Mouse (Mus musculus) midbrain, embryonic 16.5 days (tissue): ENCODE results near the gene Txlnb. TPM values are rescaled to one million over a fixed set of nuclear protein-coding genes. Genes with fewer than 3 reads are reported as not detected.

Experiments used
- ATAC-seq: fragments of 200-750 bp; cut with Nextera tagmentation; 2 replicates; pipeline ENCODE4 v1.8.0; 2017; ENCODE audit warnings: moderate TSS enrichment
- H3K27ac ChIP-seq: fragments of 300-500 bp; sonication (generic); 2 replicates; pipeline ENCODE4 v1.5.1; 2014; ENCODE audit warnings: mild to moderate bottlenecking, low read length, mixed read lengths
- H3K27me3 ChIP-seq: fragments of 300-500 bp; sonication (generic); 2 replicates; pipeline ENCODE4 v1.6.1; 2014; ENCODE audit warnings: low read depth, low read length, mixed read lengths; ENCODE audit not compliant: control insufficient read depth, insufficient read depth
- H3K36me3 ChIP-seq: fragments of 300-500 bp; sonication (generic); 2 replicates; pipeline ENCODE4 v1.6.1; 2014; ENCODE audit warnings: mild to moderate bottlenecking, low read length, moderate library complexity, mixed read lengths; ENCODE audit not compliant: control insufficient read depth, insufficient read depth
- H3K4me1 ChIP-seq: fragments of 300-500 bp; sonication (generic); 2 replicates; pipeline ENCODE4 v1.6.1; 2014; ENCODE audit warnings: mild to moderate bottlenecking, low read length, mixed read lengths; ENCODE audit not compliant: control insufficient read depth, insufficient read depth
- H3K4me2 ChIP-seq: fragments of 300-500 bp; sonication (generic); 2 replicates; pipeline ENCODE4 v1.6.1; 2014; ENCODE audit warnings: mild to moderate bottlenecking, low read length, mixed read lengths
- H3K4me3 ChIP-seq: fragments of 300-500 bp; sonication (generic); 2 replicates; pipeline ENCODE4 v1.5.1; 2014; ENCODE audit warnings: low read depth, mild to moderate bottlenecking, low read length, moderate library complexity, mixed read lengths
- H3K9ac ChIP-seq: fragments of 300-500 bp; sonication (generic); 2 replicates; pipeline ENCODE4 v1.6.1; 2014; ENCODE audit warnings: low read depth, low read length, mixed read lengths
- H3K9me3 ChIP-seq: fragments of 300-500 bp; sonication (generic); replicated peaks from 2 replicates; pipeline ENCODE4 v1.6.1; 2014; ENCODE audit warnings: mild to moderate bottlenecking, low read length, mixed read lengths; ENCODE audit not compliant: control insufficient read depth, poor library complexity, severe bottlenecking
- WGBS: fragments of 180-500 bp; shearing (Covaris S2); extraction: QIAGEN DNeasy Blood & Tissue Kit; methylation state at CpG from one replicate; pipeline ENCODE4 v1.1.7; 2014; 5-methylcytosine and 5-hydroxymethylcytosine counted together
- polyA plus RNA-seq: library from polyadenylated mRNA; unstranded; fragments of >200 nt; fragmentation: Nextera tagmentation; extraction: Ambion mirVana; gene quantifications from 2 replicates; pipeline ENCODE4 v1.2.1, GENCODE M21; 2015

Txlnb gene
- polyA plus RNA-seq, 1 experiment from 2014 or later, result 1.6 TPM

GRCm38 (mm10) chr10:17836275-17836674 is 40.2 kb downstream of the Txlnb start:
- peaks cover 1% of the 10 kb centered on the region; the same call in 1 of the 2 replicates for H3K4me1 ChIP-seq
- no peaks in the 10 kb centered on the region for H3K27me3 ChIP-seq
- H3K36me3 ChIP-seq, result no peaks in the 10 kb centered on the region
- no peak overlapping the region for H3K9ac ChIP-seq
- H3K9me3 ChIP-seq, result no peaks in the 10 kb centered on the region
- H3K27ac ChIP-seq, result no peak overlapping the region
- no peak overlapping the region for H3K4me2 ChIP-seq
- 100% methylated on average over 1 of the region's 1 CpGs for WGBS
- H3K4me3 ChIP-seq, result no peak overlapping the region
- no peak for ATAC-seq

- Histone ChIP-seq H3K27me3 (no peaks in the 10 kb centered on the region), H3K27ac (no peak overlapping the region), H3K4me2 (no peak overlapping the region), H3K9ac (no peak overlapping the region), H3K36me3 (no peaks in the 10 kb centered on the region), H3K4me3 (no peak overlapping the region), H3K4me1 (no peaks in the 10 kb centered on the region), H3K9me3 (peaks cover 2% of the 10 kb centered on the region; the same call in 1 of the 2 replicates)
- WGBS, result 90% methylated on average over 3 of the region's 3 CpGs
- no peak for ATAC-seq
Observed at GRCm38 (mm10) chr10:17842030-17842429, 46.0 kb downstream of the Txlnb start.

GRCm38 (mm10) chr10:17844781-17845537 is 48.9 kb downstream of the Txlnb start:
- no peak overlapping the region for H3K9ac ChIP-seq
- no peak for ATAC-seq
- H3K9me3 ChIP-seq, result peaks cover 6% of the 10 kb centered on the region; the same call in 1 of the 2 replicates
- no peaks in the 10 kb centered on the region for H3K27me3 ChIP-seq
- no peak overlapping the region for H3K27ac ChIP-seq
- H3K4me3 ChIP-seq, result no peak overlapping the region
- no peaks in the 10 kb centered on the region for H3K4me1 ChIP-seq
- H3K36me3 ChIP-seq, result no peaks in the 10 kb centered on the region
- no peak overlapping the region for H3K4me2 ChIP-seq
- WGBS, result 61% methylated on average over 4 of the region's 4 CpGs

DNA sequence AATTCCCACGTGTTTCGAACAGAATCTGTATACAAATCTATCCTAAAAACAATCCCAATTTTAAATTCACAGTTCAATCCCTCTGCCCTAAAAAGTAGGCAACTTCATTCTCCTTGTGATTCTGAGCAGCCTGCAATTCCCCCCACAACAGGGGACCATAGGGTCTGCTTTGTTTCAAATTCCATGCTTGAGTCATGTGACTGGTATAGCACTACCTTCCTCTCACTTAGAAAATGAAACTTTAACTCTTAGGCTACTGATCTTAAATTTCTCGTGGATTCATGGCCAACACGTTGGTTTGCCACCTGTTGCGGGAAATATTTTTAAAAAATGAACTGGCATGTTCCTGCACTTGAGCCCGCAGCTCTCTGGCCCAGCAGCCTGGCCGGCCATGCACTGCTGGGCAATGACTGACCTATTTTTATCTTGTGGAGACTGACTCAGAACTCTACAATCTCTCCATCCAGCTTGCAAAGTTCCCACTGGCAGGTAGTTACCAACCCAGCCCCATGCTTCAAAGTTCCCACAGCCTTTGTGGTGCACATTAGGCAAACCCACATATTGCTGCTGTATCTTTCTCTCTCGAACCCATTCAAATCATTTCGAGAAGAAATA is 61.7 kb downstream of the Txlnb start:
- Histone ChIP-seq H3K9ac (no peak overlapping the region), H3K4me1 (no peaks in the 10 kb centered on the region), H3K27ac (no peak overlapping the region), H3K4me2 (no peak overlapping the region), H3K9me3 (no peaks in the 10 kb centered on the region), H3K27me3 (no peaks in the 10 kb centered on the region), H3K36me3 (no peaks in the 10 kb centered on the region), H3K4me3 (no peak overlapping the region)
- WGBS, result 91% methylated on average over 9 of the region's 9 CpGs
- no peak for ATAC-seq

GRCm38 (mm10) chr10:17860701-17861480 is 64.9 kb downstream of the Txlnb start:
- H3K27ac ChIP-seq, result no peak overlapping the region
- no peak for ATAC-seq
- H3K9ac ChIP-seq, result no peak overlapping the region
- H3K9me3 ChIP-seq, result no peaks in the 10 kb centered on the region
- H3K4me1 ChIP-seq, result no peaks in the 10 kb centered on the region
- 76% methylated on average over 6 of the region's 6 CpGs for WGBS
- H3K36me3 ChIP-seq, result no peaks in the 10 kb centered on the region
- no peak overlapping the region for H3K4me3 ChIP-seq
- H3K4me2 ChIP-seq, result no peak overlapping the region
- no peaks in the 10 kb centered on the region for H3K27me3 ChIP-seq

- H3K4me1 ChIP-seq, result no peaks in the 10 kb centered on the region; the same call in 1 of the 2 replicates
- H3K9ac ChIP-seq, result no peak overlapping the region
- no peaks in the 10 kb centered on the region for H3K27me3 ChIP-seq
- H3K4me3 ChIP-seq, result no peak overlapping the region
- H3K36me3 ChIP-seq, result no peaks in the 10 kb centered on the region
- no peak overlapping the region for H3K27ac ChIP-seq
- H3K4me2 ChIP-seq, result no peak overlapping the region
- no peaks in the 10 kb centered on the region for H3K9me3 ChIP-seq
- ATAC-seq, result peak; percentile 98
- 18% methylated on average over 5 of the region's 5 CpGs for WGBS
Observed at GRCm38 (mm10) chr10:17869822-17870662, 74.0 kb downstream of the Txlnb start.

DNA sequence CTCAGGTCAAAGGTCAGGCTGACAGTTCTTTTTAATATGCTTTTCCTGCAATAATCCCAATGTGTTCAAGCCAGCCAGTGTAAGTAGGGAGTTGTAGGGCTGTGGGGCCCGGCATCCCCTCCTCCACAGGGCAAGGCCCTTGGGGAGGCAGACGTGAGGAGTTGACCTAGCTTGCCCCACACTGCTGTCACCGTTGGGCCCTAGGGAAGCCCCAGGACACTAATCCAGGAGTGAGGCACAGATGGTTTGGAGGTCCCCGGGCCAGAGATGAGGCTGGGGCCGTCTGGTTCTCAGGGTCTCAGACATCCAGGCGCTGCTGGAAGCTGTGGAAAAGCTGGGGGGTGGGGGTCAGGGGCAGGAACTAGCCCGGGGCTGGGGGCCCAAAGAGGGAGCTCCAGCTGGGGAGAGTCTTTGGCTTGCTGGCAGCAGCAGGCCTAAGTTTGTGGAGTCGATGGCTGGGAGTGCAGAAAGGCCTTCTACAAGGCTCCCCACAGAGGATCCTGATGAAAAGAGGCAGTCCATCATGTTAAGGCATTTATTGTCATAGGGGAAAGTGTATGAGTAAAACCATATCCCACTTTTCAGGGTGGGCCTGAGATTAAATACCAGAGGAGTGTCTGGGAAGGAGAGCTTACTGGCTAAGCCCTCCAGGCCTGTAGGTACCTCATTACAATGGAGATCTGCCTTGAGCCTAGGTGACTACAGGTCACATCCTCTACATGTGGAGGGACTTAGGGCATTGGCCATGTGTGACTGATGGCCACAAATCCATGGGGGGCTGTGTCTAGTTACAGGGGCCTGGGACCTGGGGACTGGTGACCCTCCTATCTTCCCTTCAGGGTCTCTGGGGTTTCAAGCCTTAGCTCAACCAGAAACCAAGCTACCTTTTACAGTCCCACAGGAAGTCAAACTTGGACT is 82.2 kb downstream of the Txlnb start:
- H3K9me3 ChIP-seq, result no peaks in the 10 kb centered on the region

GRCm38 (mm10) chr10:17880038-17880437 is 84.0 kb downstream of the Txlnb start:
- H3K36me3 ChIP-seq, result no peaks in the 10 kb centered on the region
- H3K27me3 ChIP-seq, result no peaks in the 10 kb centered on the region
- 88% methylated on average over 3 of the region's 3 CpGs for WGBS

More for the DNA sequence above, 82.2 kb downstream of the Txlnb start:
- Histone ChIP-seq H3K4me1 (no peaks in the 10 kb centered on the region), H3K4me2 (no peak overlapping the region), H3K9ac (no peak overlapping the region), H3K4me3 (no peak overlapping the region), H3K27me3 (no peaks in the 10 kb centered on the region), H3K36me3 (no peaks in the 10 kb centered on the region), H3K27ac (no peak overlapping the region)
- WGBS, result 37% methylated on average over 8 of the region's 8 CpGs
- ATAC-seq, result no peak

More at GRCm38 (mm10) chr10:17880038-17880437, 84.0 kb downstream of the Txlnb start:
- H3K4me3 ChIP-seq, result no peak overlapping the region
- H3K27ac ChIP-seq, result no peak overlapping the region
- no peak overlapping the region for H3K9ac ChIP-seq
- H3K9me3 ChIP-seq, result no peaks in the 10 kb centered on the region
- no peaks in the 10 kb centered on the region for H3K4me1 ChIP-seq
- no peak overlapping the region for H3K4me2 ChIP-seq
- no peak for ATAC-seq
